Mouse (Mus musculus) cerebellum, adult 2 months (tissue): ENCODE data around the gene Tlk2. TPM values are rescaled to one million over a fixed set of nuclear protein-coding genes. Genes with fewer than 3 reads are reported as not detected.

Experiments
- DNase-seq, 2 experiments: peaks; one replicate each; pipeline ENCODE4 v3.0.0; 2021
- H3K27ac ChIP-seq: fragments of 200-500 bp; 2 replicates; pipeline ENCODE4 v1.5.1; 2012; ENCODE audit warnings: low read length, control low read depth, inconsistent platforms; ENCODE audit not compliant: insufficient read depth
- H3K27me3 ChIP-seq: fragments of 200-500 bp; 2 replicates; pipeline ENCODE4 v1.6.1; 2012; ENCODE audit warnings: inconsistent platforms, mild to moderate bottlenecking, low read length, moderate library complexity; ENCODE audit not compliant: control insufficient read depth, insufficient read depth
- H3K4me1 ChIP-seq: fragments of 200-500 bp; 2 replicates; pipeline ENCODE4 v1.6.1; 2011; ENCODE audit warnings: low read length; ENCODE audit not compliant: control insufficient read depth, insufficient read depth
- H3K4me3 ChIP-seq: fragments of 200-500 bp; replicated peaks from 2 replicates; pipeline ENCODE3; 2011; ENCODE audit warnings: mild to moderate bottlenecking, low read depth, low read length, control low read depth; ENCODE audit not compliant: insufficient read depth
- CTCF ChIP-seq: fragments of 200-500 bp; IDR thresholded peaks from 2 replicates; pipeline ENCODE4 v1.5.1; 2011; ENCODE audit warnings: low read depth, mild to moderate bottlenecking, control low read depth, low read length, moderate library complexity, borderline replicate concordance; ENCODE audit not compliant: insufficient read depth
- POLR2A ChIP-seq: fragments of 200-500 bp; IDR thresholded peaks from 2 replicates; pipeline ENCODE4 v1.6.1; 2011; ENCODE audit warnings: low read length, control low read depth, borderline replicate concordance; ENCODE audit not compliant: insufficient read depth
- WGBS: fragments of 180-500 bp; shearing (Covaris S2); methylation state at CpG from one replicate; pipeline ENCODE4 v1.1.7; 2018; 5-methylcytosine and 5-hydroxymethylcytosine counted together
- polyA plus RNA-seq: library from polyadenylated mRNA; depleted of rRNA; stranded (reverse); fragments of >200 nt; gene quantifications from 2 replicates; pipeline ENCODE4 v1.2.3, GENCODE M21; 2012

Gene Tlk2
- polyA plus RNA-seq, 1 experiment: 44.6 TPM

GRCm38 (mm10) chr11:105315296-105315695 lies 136.7 kb downstream of the Tlk2 start:
- Histone ChIP-seq H3K4me3 (no peak overlapping the region), H3K27ac (no peak overlapping the region), H3K4me1 (no peaks in the 10 kb centered on the region), H3K27me3 (no peaks in the 10 kb centered on the region)
- no peak for DNase-seq
- 61% methylated on average over 8 of the region's 8 CpGs for whole genome bisulfite sequencing
- TF ChIP-seq CTCF (no peak), POLR2A (no peak)

- Histone ChIP-seq H3K27ac (no peak overlapping the region), H3K4me3 (no peak overlapping the region), H3K4me1 (no peaks in the 10 kb centered on the region), H3K27me3 (no peaks in the 10 kb centered on the region)
- WGBS: 96% methylated on average over 4 of the region's 4 CpGs
- TF ChIP-seq CTCF (no peak), POLR2A (no peak)
- DNase-seq: no peak
Measured at GRCm38 (mm10) chr11:105316121-105316520, 137.5 kb downstream of the Tlk2 start.

- no peak overlapping the region for H3K27ac ChIP-seq
- H3K4me1 ChIP-seq: no peaks in the 10 kb centered on the region
- TF ChIP-seq CTCF (no peak), POLR2A (no peak)
- H3K4me3 ChIP-seq: no peak overlapping the region
- WGBS: 86% methylated on average over 6 of the region's 6 CpGs
- H3K27me3 ChIP-seq: no peaks in the 10 kb centered on the region
- no peak for DNase-seq
Measured at GRCm38 (mm10) chr11:105317769-105318168, 139.2 kb downstream of the Tlk2 start.

GRCm38 (mm10) chr11:105321090-105321489 lies 142.5 kb downstream of the Tlk2 start:
- TF ChIP-seq CTCF: no peak
- no peak for TF ChIP-seq POLR2A
- H3K4me1 ChIP-seq: no peaks in the 10 kb centered on the region
- H3K27ac ChIP-seq: no peak overlapping the region
- no peak overlapping the region for H3K4me3 ChIP-seq
- DNase-seq: no peak
- no peaks in the 10 kb centered on the region for H3K27me3 ChIP-seq
- WGBS: 69% methylated on average over 2 of the region's 2 CpGs

- no peak for DNase-seq
- 92% methylated on average over 5 of the region's 5 CpGs for WGBS
- no peak for TF ChIP-seq CTCF
- no peak for TF ChIP-seq POLR2A
- Histone ChIP-seq H3K4me1 (no peaks in the 10 kb centered on the region), H3K27me3 (no peaks in the 10 kb centered on the region), H3K27ac (no peak overlapping the region), H3K4me3 (no peak overlapping the region)
Measured at GRCm38 (mm10) chr11:105323530-105323929, 144.9 kb downstream of the Tlk2 start.

- DNase-seq: no peak
- 96% methylated on average over 3 of the region's 3 CpGs for WGBS
- H3K27me3 ChIP-seq: no peaks in the 10 kb centered on the region
- H3K27ac ChIP-seq: no peak overlapping the region
- H3K4me1 ChIP-seq: peaks cover 4% of the 10 kb centered on the region; the same call in 1 of the 2 replicates
- TF ChIP-seq POLR2A (no peak), CTCF (no peak)
- no peak overlapping the region for H3K4me3 ChIP-seq
Measured at GRCm38 (mm10) chr11:105327101-105327500, 148.5 kb downstream of the Tlk2 start.

- H3K27me3 ChIP-seq: no peaks in the 10 kb centered on the region
- no peak for DNase-seq
- H3K4me1 ChIP-seq: peaks cover 4% of the 10 kb centered on the region; the same call in 1 of the 2 replicates
- no peak overlapping the region for H3K27ac ChIP-seq
- TF ChIP-seq CTCF (no peak), POLR2A (no peak)
- no peak overlapping the region for H3K4me3 ChIP-seq
- 87% methylated on average over 9 of the region's 9 CpGs for WGBS
Measured at GRCm38 (mm10) chr11:105329962-105330361, 151.4 kb downstream of the Tlk2 start.

- no peak for DNase-seq
- H3K27me3 ChIP-seq: no peaks in the 10 kb centered on the region
- H3K4me3 ChIP-seq: no peak overlapping the region
- 90% methylated on average over 3 of the region's 3 CpGs for WGBS
- TF ChIP-seq POLR2A: no peak
- no peak for TF ChIP-seq CTCF
- H3K4me1 ChIP-seq: peaks cover 4% of the 10 kb centered on the region; the same call in 1 of the 2 replicates
- H3K27ac ChIP-seq: no peak overlapping the region
Measured at GRCm38 (mm10) chr11:105331129-105331528, 152.5 kb downstream of the Tlk2 start.
